Mouse (Mus musculus) right cerebral cortex, postnatal 25 days (tissue): ENCODE measurements around the gene Pepd.

ENCODE experiments used
- DNase-seq: peaks from one replicate; pipeline ENCODE4 v3.0.0; 2022

The Pepd gene

DNA sequence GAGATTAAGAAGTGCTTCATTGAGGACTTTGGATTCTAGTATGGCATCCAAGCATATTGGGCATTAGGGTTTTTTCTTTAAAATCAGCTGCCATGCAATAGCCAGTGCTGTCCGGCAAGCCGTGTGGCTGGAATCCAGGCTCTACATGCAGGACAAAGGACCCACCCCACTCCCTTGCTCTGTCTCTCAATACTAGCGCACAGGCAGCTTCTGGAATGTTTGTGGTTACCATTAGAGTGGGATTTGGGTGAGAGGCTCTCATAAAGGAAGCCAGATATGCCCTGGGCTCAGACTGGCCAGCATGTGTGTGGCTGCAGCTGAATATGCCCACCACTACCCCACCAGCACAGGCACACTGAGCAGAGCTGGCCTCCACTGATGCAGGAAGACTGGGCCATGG is 117.5 kb downstream of the Pepd start:
- no peak for DNase-seq

DNA sequence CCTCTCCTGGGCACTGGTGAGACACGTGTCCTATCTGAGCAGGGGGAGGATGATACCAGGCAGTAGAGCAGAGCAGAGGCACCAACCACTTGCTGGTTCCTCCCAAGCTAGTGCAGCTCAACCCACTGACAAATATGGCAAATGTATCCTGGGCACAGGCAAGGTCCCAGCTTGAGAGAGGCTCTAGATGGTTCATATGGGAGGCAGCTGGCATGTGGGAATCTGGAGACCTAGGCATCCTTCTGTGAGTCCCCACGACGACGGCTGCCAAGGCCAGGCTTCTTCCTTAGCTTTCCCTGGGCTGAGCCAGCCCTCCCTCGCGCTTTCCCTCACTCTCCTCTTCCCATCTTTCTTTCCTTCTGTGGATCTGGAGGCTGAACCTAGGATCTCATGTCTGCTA is 118.4 kb downstream of the Pepd start:
- DNase-seq, result no peak

DNA sequence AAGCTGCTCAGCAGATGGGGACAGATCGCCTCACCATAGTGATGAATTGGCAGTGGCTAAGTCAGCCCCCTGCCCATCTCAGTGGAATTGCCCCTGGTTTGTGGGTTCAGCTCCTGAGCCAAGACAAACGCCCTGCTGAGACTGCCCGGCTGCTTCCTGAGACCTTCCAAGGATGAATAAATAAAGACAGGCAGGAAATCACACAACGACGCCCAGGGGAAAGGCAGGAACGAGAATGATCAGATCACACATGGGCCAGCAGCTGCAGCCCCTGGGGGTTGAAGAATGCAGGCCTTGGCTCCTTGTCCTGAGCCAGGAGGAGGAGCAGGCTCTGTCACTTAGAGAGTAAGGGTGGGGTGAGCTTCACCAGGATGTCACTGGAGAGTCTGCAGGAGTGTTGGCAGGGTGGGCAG is 123.0 kb downstream of the Pepd start:
- no peak for DNase-seq

DNA sequence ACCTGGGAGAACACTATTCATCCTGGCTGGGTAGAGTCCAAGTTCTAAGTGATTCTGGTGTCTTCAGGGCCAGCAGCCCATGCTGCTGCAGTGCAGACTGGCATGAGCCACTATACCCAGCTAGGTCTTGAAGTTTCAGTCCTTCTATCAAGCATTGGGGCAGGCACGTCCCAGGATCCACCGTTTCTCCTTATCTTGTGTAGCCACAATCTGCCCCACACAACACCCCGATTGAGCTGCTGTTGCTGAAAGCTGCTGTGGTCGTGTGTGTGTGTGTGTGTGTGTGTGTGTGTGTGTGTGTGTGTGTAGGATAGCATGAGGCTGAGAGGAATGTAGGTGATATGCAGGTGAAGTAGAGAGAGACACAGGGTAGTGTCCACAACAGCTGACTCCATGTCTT is 123.4 kb downstream of the Pepd start:
- DNase-seq, result no peak

DNA sequence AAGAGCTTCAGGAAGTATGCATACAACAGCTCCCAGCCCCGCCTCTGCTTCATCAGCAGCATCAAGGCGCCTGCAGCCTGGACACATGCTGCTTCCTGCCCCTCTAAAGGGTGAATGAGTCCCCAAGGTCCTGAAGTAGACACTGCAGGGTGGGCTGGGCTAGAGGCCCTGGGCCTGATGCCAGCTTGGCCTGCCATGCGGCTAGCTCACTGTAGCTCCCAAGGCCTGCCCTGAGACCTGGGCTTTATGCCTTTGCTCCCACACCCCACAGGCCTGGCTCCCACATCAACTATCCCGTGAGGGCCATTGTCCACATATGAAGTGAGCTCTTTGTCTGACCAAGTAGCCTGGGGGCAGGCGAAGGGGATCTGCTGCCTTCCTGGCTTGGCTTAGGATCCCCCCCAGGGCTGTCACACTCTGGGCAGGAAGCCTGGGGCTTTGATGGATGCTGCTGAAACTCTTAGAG is 124.1 kb downstream of the Pepd start:
- no peak for DNase-seq

DNA sequence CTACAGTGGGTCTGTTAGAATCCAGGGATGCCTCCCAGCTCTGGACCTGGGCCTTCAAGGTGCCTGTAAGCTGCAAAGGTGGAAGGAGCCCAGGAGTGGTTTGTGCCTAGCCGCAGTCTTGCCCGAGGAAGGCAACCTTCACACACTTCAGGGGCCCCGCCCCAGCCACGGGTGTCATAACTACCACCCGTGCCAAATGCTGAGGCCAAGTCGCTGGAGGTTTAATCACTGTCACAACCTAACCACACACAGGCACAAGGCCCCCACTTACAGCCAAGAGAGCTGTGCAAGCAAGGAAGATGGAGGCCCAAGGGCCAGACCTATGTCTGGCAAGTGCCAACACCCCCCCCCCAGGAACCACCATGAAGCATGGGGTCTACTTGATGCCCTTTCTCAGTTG is 125.2 kb downstream of the Pepd start:
- no peak for DNase-seq

DNA sequence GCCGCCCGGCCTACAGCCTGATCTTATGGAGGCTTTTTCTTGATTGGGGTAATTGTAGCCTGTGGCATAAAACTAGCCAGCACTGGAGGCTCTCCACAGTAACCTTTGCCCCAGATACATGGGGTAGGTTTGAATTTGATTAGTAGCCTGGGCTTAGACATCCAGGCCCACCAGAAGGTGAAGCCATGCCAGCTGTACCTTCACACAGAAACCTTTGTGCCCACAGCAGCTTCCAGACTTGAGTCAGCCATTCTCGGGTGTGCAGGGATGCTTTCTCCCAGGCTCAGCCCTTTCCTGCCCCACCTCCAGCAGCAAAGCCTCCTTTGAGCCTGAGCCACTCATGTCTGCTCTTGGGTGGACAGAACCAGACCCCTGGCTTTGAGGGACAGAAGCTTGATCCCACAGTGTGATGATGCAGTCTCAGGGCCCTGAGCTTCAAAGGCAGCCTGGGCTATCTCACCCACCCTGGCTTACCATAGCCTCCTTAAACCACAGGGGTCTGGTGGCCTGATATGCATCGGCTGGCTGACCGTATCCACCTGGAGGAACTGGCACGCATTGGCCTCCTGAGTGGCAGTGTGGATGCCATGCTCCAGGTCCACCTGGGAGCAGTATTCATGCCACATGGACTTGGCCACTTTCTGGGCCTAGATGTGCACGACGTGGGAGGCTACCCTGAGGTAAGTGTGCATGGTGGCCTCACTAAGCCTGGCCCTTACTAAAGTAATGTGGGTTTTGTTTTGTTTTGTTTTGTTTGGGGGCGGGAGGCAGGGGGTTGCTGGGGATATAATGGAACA is 128.2 kb downstream of the Pepd start:
- DNase-seq, result no peak

DNA sequence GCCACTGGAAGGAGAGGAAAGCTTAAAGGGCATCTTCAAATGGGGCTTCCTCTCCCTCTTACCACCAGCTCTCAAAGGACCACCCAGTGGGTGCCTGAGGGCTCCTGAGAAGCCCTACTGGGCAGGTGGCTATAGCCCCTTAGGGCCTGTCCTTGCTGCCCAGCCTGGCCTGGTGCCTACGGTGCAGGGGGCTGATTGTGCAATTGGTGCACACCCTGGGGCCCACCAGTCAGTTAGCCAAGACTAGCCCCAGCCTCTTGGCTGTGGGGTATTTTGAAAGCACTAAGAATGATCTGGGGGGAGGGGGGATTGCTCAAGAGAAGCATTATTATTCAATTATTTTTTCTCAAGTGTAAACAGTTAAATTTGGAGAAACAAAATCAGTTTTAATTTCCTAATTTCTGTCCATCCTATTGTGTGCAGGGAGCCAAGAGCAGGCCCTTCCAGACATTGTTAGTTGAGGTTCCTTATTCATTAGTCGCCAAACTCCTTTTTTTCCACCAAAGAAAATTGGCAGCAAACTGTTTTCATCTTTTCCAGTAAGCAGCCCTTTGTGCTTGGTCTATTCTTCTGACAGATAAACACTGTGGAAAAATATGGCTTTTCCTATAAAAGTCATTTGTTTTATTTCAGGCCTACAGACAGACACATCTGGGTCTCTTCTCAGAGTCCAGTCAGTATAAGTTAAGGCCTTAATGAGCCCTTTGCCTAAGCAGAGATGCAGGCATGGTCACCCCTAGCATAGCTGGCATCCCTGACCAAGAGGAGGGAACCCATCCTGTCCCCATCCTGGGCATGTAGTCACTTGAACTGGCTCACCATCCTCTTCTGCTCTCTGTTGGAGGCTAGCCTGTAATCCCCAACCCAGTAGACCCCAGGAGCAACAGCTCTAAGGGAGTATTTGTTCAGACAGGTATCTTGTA is 129.4 kb downstream of the Pepd start:
- DNase-seq, result no peak

DNA sequence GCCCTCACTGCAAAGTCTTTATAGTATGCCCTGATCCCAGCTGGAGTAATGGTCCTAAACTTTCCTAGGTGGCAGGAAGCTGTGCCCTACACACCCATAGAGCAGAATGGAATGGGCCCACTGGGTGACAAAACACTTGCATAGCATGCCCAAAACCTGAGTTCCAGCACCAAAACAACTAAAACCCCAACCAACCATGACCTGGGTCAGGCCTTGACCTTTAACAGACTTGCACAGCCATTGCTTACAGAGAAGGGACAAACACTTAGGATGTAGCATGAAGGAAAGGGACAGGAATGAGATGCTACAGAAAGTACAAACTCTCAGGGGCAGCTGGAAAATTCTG is 130.0 kb downstream of the Pepd start:
- no peak for DNase-seq

DNA sequence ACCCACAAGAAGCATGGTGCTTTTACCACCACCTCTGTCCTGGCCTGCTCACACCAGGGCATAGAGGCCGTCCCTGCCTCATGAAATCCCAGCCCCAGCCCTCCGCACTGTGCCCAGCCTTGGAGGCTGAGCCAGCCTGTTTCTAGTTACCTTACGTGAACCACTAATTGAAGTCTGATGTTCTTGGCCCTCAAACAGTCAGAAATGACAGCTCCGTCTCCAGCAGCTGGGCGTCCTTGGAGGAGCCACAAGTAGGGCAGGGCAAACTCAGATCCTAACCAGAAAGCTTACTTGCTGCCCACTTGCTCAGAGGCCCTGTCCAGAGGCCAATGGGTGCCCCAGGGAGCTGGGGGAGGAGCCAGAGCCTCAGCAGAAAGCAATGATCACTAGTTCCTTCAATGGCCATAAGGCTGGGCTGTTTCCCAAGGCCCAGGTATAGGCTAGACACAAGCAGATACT is 130.6 kb downstream of the Pepd start:
- DNase-seq, result no peak

DNA sequence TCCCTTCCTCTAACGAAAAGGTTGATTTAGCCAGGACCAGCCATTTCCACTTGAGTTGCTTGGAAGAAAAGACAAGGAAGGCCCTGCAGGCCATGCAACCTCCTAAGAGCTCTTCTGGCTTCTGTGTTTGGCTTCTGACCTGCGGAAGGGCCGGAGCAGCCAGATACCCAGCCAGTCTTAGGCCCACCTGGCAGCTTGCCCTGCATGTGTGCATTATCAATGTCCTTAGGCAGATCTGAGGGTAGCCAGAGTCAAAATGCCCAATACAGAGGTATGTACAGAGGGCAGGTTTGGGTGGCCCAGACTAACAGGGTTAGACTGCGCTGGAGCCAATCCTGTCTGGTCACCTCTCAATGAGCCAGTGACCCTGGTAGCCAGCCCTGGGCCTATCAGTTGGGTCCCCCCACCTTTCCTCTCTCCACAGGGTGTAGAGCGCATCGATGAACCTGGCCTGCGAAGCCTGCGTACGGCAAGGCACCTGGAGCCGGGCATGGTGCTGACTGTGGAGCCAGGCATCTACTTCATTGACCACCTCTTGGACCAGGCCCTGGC is 131.2 kb downstream of the Pepd start:
- DNase-seq, result no peak

DNA sequence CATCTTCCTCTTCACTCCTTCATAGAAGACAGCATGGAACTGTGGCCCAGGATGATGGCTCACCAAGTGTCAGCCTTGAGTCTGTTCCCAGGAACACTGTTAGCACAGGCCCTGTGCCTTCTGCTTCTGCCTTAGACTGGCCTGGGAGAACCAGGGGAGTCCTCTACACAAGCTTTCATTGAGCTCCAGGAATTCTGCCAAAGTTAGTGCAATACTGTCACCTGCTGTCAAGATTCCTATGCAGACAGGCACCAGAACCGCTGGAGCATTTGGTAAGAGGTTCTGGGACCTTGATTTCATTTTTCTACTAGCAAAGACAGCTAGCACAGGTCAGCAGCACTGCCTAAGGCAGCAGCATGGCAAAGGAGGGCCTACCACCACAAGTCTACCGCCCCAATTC is 132.5 kb downstream of the Pepd start:
- no peak for DNase-seq

DNA sequence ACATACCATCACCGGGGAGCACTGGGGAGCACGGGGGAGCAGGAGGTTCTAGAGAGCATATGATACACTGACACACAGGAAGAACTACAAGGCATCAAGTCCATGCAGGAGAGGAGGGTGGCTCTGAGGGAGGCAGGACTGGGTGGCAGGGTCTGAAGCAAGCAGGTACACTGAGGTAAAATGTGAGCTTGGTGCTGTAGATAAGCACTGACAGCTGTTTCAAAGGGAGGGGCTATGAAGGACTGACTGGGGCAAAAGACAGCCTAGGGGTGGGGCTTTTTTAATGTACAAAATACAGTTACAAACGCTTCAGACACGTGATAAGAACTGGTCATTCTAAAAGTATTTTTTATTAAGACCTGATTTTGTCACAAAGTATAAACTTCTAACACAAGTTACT is 133.9 kb downstream of the Pepd start:
- DNase-seq, result no peak

DNA sequence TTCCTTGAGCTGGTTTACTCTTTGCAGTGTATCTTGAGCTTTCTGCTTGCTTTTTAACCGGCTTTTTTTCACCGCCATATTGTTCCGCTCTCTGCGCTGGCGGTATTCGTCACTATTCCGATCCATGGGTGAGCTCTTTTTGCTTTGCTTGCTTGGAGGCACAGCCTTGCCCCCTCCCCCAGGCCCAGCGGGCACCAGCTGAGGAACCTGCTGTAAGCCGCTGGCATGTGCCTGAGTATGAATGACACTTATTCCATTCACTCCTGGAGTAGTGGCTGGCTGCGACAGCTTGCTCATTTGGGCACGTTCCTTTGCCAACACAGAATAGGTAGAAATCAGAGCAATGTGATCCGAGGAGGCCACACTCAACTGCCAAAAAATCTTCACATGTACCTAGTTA is 138.4 kb downstream of the Pepd start:
- no peak for DNase-seq

DNA sequence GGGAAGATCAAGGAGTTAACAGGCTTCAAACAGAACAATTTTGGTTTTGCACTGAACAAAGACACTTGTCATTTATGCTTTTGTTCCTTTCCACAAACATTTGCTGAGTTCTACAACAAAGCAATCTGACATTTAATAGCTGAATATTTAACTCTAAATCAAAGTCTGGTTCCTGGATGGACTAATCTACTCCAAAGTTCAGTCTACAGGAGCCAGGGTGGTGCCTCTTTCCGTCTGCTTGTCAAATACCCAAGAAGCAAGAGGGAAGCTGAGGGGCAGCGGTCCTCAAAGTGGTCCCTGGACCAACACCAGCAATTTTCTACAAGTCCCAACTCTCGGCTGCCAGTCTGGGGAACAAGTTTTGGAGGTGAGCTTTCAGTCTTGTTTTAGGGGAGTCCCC is 141.0 kb downstream of the Pepd start:
- DNase-seq, result no peak

DNA sequence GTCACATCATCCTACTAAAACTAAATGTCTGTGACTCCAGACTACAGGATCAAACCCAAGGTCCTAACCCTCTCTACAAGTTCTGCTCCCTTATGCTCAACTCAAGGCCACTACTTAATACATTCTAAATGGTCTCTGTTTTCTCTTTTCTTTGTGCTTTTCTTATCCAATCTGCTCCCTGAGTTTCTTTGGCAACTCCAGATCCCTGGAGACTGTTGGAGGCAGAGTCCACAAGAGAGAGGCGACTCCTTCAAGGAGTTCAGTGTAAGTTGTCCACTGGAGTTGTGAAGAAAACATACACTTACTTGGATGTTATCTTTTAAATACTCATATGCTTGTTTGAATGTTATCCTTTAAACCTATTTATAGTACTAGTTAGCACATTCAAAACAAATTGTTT is 142.1 kb downstream of the Pepd start:
- DNase-seq, result no peak

DNA sequence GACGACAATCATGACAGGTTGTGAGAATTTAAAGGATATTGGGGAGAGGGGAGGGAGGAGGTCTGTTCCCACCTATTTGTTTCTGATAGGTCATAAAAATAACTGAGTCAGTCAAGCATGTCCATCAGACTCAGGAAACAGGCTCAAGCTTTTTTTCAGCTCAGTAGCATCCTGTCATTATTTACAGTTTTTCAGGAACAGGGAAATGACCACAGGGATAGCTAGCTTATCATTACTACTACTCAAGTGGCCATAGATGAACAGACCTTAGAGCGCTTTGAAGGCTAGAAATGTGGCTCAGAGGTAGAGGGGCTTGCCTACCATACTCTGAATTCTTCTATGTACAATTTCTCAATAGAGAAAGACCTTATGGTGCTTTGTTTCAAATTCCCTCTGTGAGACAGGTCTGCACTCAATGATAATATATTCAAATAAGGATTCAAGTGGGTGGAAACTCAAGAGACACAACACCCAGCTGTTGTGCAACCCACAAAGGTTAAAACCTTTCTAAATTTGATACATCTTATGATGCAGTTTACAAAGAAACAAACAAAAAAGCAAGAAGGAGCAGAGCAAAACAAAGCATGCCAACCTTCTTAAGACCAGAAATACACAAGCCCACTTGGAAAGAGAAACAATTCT is 142.9 kb downstream of the Pepd start:
- no peak for DNase-seq

DNA sequence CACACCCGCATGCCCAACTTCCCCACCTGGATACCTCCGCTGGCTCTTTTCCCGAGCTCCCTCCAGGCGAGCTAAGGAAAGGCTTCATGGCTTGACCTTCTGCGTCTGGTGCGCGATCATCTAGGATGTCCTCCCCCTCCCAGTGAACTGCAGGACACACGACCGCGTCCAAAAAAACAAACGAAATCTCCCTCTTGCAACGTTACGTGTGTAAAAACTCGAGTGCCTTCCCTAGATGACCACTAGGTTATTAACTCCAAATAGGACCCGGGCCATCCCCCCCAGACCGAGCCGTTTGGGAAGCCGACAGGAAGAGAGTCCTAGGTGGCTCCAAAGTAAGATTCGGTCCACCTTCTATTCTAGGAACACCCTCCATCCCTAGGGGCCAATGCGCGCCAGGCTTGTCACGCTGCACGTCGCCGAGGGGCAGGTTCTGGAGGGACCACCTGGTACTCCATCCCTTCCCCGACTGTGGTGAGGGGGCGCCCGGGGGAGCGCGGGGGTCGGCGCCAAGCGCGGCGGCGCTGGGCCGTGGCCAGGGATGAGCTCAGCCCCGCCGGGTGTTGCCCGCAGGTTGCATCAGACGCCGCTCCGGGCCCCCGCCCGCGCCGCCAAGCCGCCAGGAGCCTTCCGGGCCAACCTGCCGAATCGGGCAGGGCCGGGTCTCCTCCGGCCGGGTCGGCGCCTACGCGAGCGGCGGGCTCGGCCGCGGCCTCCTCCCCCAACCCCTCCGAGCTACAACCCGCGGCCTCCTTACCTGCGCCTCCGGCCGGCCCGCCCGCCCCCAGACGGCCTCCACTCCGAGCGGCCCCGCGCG is 143.6 kb downstream of the Pepd start:
- peak; percentile 74 for DNase-seq

DNA sequence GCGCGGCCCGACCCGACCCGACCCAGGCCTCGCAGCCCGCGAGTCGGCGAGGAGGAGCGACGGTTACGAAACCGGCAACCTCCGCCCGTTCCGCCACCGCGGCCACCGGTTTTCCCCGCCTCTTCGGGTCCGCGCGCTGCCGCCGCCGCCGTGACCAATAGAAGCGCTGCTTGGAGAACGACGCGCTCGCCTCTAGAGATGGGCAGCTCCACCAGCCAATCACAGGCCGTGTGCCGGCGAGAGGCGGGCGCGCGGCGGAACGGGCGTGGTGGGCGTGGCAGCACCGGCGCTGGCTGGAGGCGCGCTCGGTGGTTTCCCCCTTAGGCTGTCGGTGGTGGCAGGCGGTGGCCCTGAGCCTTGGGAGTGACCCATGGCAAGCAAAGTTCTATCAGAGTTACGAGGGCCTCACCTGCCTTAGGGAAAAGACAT is 144.3 kb downstream of the Pepd start, which contains the start of gene Cebpg:
Gene Cebpg, minus strand, starts transcription at position 138 of the 429 bp plus-strand sequence.
- DNase-seq, result peak; percentile 98

DNA sequence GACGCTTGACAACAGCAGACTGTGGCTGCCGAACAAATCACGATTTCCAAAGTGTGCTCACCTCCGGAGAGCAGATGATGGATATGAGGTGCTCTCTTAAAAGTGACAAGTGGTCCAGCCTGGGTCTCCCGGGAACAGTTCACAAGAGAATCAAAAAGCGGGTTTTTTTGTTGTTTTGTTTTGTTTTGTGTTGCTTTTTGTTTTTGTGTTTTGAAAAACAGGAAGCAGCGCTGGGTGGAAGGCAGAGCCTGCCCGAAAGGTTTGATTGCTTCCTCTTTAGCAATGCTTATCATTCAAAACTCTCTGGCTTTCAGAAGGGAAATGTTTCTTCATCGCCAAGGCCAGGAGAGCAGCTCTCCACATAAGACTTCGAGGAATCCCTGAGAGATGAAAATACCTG is 144.8 kb downstream of the Pepd start:
- no peak for DNase-seq

DNA sequence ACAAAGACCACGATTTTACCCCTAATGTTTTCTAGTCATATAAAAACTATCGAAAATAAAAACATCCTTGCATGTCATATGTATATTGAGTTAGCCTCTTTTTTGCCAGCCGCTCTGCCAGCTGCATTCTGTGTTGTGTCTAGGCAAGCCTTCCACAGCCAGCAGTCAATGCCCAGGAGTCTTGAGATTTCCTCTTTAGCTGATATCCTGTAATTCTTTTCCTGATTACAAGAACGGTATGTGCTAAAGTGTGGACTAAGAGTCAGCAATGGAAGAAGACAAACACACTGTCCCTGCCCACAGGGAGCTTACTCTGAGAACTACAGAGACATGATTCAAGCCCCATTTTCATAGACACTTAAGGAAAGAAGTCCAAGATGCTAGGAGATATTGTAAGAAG is 145.4 kb downstream of the Pepd start:
- no peak for DNase-seq

DNA sequence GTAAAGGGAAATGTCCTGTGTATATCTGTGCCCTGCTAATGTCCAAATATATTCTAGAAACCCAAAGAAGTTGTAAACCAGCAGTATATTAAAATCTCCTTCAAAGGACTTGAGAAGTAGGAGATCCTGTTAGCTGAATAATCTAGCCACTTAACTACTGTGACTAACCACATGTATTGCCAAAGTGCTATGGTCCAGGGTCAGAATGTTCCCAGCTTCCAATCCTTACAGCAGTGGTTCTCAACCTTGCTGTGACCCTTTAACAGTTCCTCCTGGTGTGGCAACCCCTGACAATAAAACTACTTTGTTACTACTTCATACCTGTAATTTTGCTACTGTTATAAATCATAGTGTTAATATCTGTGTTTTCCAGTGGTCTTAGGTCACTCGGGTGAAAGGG is 146.2 kb downstream of the Pepd start:
- no peak for DNase-seq
